Mouse (Mus musculus): ENCODE data around the gene Fgf15. TPM values are rescaled to one million over a fixed set of nuclear protein-coding genes. Genes with fewer than 3 reads are reported as not detected.
A peak's percentile ranks its signal among the peaks of the same experiment; 100 is the strongest.
"Not testable (repeated sequence)": the region's sequence is repeated elsewhere in the genome, so short reads cannot be mapped to it uniquely, and the experiment has no call there.

Fgf15 gene
- polyA plus RNA-seq, 1 experiment = not detected

DNA sequence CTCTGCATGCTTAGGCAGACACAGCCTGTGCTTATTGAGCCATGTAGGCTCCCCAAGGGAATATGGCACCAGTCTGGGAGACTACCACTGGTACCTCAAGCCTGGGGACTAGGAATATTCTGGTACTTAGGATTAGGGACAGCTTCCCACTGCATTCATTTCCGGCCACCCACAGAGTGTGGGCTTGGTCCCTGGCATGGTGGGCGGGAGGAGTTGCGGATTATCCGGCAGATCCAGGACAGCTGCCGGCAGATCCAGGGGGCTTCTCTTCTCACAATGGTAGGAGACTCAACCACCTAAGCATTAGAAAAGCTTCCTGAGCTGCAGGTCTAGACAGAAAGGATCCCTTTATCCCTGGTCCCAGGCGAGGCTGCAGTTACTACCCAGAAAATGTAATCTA is 2.2 kb downstream of the Fgf15 start:
- TF ChIP-seq POLR2A (IDR thresholded peaks at IDR 0.05; ENCODE audit: control insufficient read depth, low read depth, low read length) = no peak
- no peak for TF ChIP-seq CTCF (IDR thresholded peaks at IDR 0.05; ENCODE audit: control insufficient read depth, insufficient read depth, insufficient replicate concordance, low read depth, low read length)
- Histone ChIP-seq H3K4me1 (ENCODE audit: control insufficient read depth, insufficient read depth, low read length) (peaks cover 22% of the 10 kb centered on the region), H3K36me3 (ENCODE audit: control insufficient read depth, insufficient read depth, low read length) (no peaks in the 10 kb centered on the region), H3K4me3 (ENCODE audit: control insufficient read depth, low read depth, low read length) (no peak overlapping the region), H3K27me3 (ENCODE audit: control insufficient read depth, insufficient read depth, low read length) (peaks cover 8% of the 10 kb centered on the region), H3K27ac (ENCODE audit: control insufficient read depth, insufficient read depth, low read depth, low read length) (no peak overlapping the region)

DNA sequence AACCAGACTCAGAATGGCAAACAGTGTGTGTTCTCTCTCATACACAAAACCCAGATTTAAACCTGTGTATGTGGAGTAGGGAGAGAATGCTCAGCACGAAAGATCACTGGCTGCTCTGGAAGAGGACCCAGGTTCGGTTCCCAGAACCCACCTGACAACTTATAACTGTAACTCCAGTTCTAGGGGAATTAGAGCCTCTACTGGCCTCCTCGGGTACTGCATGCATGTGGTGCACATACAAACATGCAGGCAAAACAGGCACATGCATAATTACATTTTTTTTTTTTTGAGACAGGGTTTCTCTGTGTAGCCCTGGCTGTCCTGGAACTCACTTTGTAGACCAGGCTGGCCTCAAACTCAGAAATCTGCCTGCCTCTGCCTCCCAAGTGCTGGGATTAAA is 9.2 kb downstream of the Fgf15 start:
- not testable (repeated sequence) for H3K27me3 ChIP-seq (ENCODE audit: control insufficient read depth, insufficient read depth, low read length); H3K36me3 ChIP-seq (ENCODE audit: control insufficient read depth, insufficient read depth, low read length); H3K27ac ChIP-seq (ENCODE audit: control insufficient read depth, insufficient read depth, low read depth, low read length); H3K4me3 ChIP-seq (ENCODE audit: control insufficient read depth, low read depth, low read length); H3K4me1 ChIP-seq (ENCODE audit: control insufficient read depth, insufficient read depth, low read length)

GRCm38 (mm10) chr7:144906708-144907397 is 10.5 kb downstream of the Fgf15 start:
- H3K27me3 ChIP-seq (ENCODE audit: control insufficient read depth, insufficient read depth, low read length) = no peaks in the 10 kb centered on the region
- no peaks in the 10 kb centered on the region for H3K36me3 ChIP-seq (ENCODE audit: control insufficient read depth, insufficient read depth, low read length)
- TF ChIP-seq POLR2A (IDR thresholded peaks at IDR 0.05; ENCODE audit: control insufficient read depth, low read depth, low read length) (no peak), CTCF (IDR thresholded peaks at IDR 0.05; ENCODE audit: control insufficient read depth, insufficient read depth, insufficient replicate concordance, low read depth, low read length) (peak; percentile 84)
- no peak overlapping the region for H3K27ac ChIP-seq (ENCODE audit: control insufficient read depth, insufficient read depth, low read depth, low read length)
- H3K4me3 ChIP-seq (ENCODE audit: control insufficient read depth, low read depth, low read length) = peak overlapping the region; percentile 60
- H3K4me1 ChIP-seq (ENCODE audit: control insufficient read depth, insufficient read depth, low read length) = no peaks in the 10 kb centered on the region

DNA sequence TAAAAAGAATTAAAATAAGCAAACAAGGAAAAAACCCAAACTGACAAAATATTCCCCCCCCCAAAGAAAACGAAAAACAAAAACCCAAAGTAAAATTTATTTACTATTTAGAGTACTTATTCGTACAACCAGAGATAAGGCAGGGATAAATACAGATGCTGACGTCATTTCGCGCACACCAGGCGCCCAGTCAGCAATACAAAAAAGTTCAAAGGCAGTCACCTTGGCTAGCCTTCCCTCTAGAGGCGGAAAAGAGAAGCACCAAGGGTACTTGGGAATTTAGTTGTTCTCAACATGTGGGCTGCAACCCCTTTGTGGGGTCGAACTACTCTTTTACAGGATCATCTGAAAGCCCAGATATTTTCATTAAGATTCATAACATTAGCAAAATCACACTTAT is 11.5 kb downstream of the Fgf15 start:
- Histone ChIP-seq H3K27ac (ENCODE audit: control insufficient read depth, insufficient read depth, low read depth, low read length) (no peak overlapping the region), H3K4me3 (ENCODE audit: control insufficient read depth, low read depth, low read length) (no peak overlapping the region), H3K4me1 (ENCODE audit: control insufficient read depth, insufficient read depth, low read length) (no peaks in the 10 kb centered on the region), H3K27me3 (ENCODE audit: control insufficient read depth, insufficient read depth, low read length) (no peaks in the 10 kb centered on the region), H3K36me3 (ENCODE audit: control insufficient read depth, insufficient read depth, low read length) (no peaks in the 10 kb centered on the region)
- TF ChIP-seq CTCF (IDR thresholded peaks at IDR 0.05; ENCODE audit: control insufficient read depth, insufficient read depth, insufficient replicate concordance, low read depth, low read length) (no peak), POLR2A (IDR thresholded peaks at IDR 0.05; ENCODE audit: control insufficient read depth, low read depth, low read length) (no peak)

DNA sequence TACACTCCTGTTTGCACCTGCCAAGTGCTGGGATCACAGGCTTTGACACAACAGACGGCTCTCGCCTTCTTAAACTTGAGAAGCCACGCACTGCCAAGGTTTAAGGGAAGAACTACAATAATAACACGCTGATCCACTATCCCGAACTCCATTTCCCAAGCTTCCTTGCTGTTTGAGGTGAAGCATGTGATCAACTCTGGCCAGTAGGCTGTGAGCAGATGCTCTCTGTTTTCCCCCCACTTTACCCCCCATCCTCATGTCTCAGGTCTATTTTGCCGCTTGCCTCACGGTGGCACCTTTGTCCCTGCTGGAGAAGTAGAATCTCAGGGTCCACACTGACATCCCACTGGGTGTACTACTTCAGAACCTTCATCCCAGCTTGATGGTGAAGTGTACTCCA is 12.4 kb downstream of the Fgf15 start:
- H3K4me1 ChIP-seq (ENCODE audit: control insufficient read depth, insufficient read depth, low read length) = no peaks in the 10 kb centered on the region
- H3K27ac ChIP-seq (ENCODE audit: control insufficient read depth, insufficient read depth, low read depth, low read length) = no peak overlapping the region
- H3K36me3 ChIP-seq (ENCODE audit: control insufficient read depth, insufficient read depth, low read length) = no peaks in the 10 kb centered on the region
- TF ChIP-seq POLR2A (IDR thresholded peaks at IDR 0.05; ENCODE audit: control insufficient read depth, low read depth, low read length) (no peak), CTCF (IDR thresholded peaks at IDR 0.05; ENCODE audit: control insufficient read depth, insufficient read depth, insufficient replicate concordance, low read depth, low read length) (no peak)
- H3K4me3 ChIP-seq (ENCODE audit: control insufficient read depth, low read depth, low read length) = peak overlapping the region; percentile 6
- no peaks in the 10 kb centered on the region for H3K27me3 ChIP-seq (ENCODE audit: control insufficient read depth, insufficient read depth, low read length)

- no peaks in the 10 kb centered on the region for H3K27me3 ChIP-seq (ENCODE audit: control insufficient read depth, insufficient read depth, low read length)
- H3K4me1 ChIP-seq (ENCODE audit: control insufficient read depth, insufficient read depth, low read length) = peaks cover 4% of the 10 kb centered on the region
- no peak overlapping the region for H3K4me3 ChIP-seq (ENCODE audit: control insufficient read depth, low read depth, low read length)
- TF ChIP-seq CTCF (IDR thresholded peaks at IDR 0.05; ENCODE audit: control insufficient read depth, insufficient read depth, insufficient replicate concordance, low read depth, low read length) (no peak), POLR2A (IDR thresholded peaks at IDR 0.05; ENCODE audit: control insufficient read depth, low read depth, low read length) (no peak)
- H3K27ac ChIP-seq (ENCODE audit: control insufficient read depth, insufficient read depth, low read depth, low read length) = no peak overlapping the region
- H3K36me3 ChIP-seq (ENCODE audit: control insufficient read depth, insufficient read depth, low read length) = no peaks in the 10 kb centered on the region
Observed at GRCm38 (mm10) chr7:144911121-144911520, 14.8 kb downstream of the Fgf15 start.

DNA sequence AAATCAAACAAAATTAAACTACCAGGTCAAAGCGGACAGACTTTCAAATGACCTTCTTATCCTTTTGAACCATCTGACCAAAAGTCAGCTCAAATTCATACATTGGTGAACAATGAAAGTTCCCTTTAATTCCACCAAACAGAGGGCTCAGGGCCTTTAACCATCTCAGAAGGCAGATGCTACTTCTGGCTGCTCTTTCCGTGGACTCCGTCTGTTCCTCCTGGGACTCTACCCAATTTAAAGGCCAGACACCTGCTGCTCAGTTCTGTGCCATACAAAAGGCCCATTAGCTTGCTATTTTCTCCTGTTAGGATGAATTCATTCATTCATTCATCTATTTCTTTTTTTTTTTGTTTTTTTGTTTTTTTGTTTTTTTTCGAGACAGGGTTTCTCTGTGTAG is 16.6 kb downstream of the Fgf15 start:
- Histone ChIP-seq H3K27me3 (ENCODE audit: control insufficient read depth, insufficient read depth, low read length) (no peaks in the 10 kb centered on the region), H3K4me3 (ENCODE audit: control insufficient read depth, low read depth, low read length) (no peak overlapping the region), H3K27ac (ENCODE audit: control insufficient read depth, insufficient read depth, low read depth, low read length) (no peak overlapping the region), H3K4me1 (ENCODE audit: control insufficient read depth, insufficient read depth, low read length) (peaks cover 4% of the 10 kb centered on the region), H3K36me3 (ENCODE audit: control insufficient read depth, insufficient read depth, low read length) (peaks cover 1% of the 10 kb centered on the region)
- TF ChIP-seq CTCF (IDR thresholded peaks at IDR 0.05; ENCODE audit: control insufficient read depth, insufficient read depth, insufficient replicate concordance, low read depth, low read length) = no peak
- TF ChIP-seq POLR2A (IDR thresholded peaks at IDR 0.05; ENCODE audit: control insufficient read depth, low read depth, low read length) = no peak
